Mouse (Mus musculus): Measurements from ENCODE around the gene Mrpl11. TPM values are rescaled to one million over a fixed set of nuclear protein-coding genes. Genes with fewer than 3 reads are reported as not detected.
"Not testable (repeated sequence)": the region's sequence is repeated elsewhere in the genome, so short reads cannot be mapped to it uniquely, and the experiment has no call there.

Gene Mrpl11
- polyA plus RNA-seq, 1 experiment from 2014 or later: 137 TPM

DNA sequence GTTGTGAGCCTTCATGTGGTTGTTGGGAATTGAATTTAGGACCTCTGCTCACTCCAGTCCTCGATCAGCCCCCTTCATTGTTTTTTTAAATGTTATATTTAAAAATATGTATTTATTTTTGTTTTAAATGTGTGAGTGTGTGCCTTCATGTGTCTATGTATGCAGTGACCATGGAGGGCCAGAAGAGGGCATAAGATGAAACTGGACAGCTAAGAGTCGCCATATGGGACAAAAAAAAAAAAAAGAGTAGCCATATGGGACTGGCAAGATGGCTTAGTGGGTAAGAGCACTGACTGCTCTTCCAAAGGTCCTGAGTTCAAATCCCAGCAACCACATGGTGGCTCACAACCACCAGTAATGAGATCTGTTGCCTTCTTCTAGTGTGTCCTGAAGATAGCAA lies 41.7 kb downstream of the Mrpl11 start:
- not testable (repeated sequence) for H3K27ac ChIP-seq (ENCODE audit: low read depth, low read length); H3K9ac ChIP-seq (ENCODE audit: low read depth, low read length); ATAC-seq (ENCODE audit: low FRiP score, low TSS enrichment); H3K4me3 ChIP-seq (ENCODE audit: low read length); H3K4me2 ChIP-seq (replicated peaks; ENCODE audit: low read depth, low read length); H3K36me3 ChIP-seq (ENCODE audit: control insufficient read depth, insufficient read depth, low read length); H3K4me1 ChIP-seq (ENCODE audit: control insufficient read depth, insufficient read depth, low read length); H3K9me3 ChIP-seq (ENCODE audit: control insufficient read depth, low read length); H3K27me3 ChIP-seq (ENCODE audit: control insufficient read depth, insufficient read depth, low read length)
- whole genome bisulfite sequencing: 63% methylated on average over 2 of the region's 2 CpGs

DNA sequence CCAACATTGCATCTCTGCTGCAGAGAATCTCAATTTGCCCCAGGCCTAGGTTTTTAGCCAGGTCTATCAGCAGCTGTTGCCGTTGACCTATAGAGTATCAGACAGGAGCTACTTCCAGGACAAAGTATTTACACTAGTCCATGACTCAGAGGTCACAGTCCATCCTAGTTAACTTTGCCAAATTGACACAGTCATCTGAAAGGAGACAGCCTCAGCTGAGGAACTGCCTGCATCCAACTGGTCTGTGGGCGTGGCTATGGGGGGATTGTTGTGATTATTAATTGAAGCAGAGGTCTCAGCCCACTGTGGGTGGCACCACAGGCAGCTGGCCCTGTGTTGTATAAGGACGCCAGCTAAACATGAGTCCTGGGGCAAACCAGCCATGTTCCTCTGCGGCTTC lies 43.0 kb downstream of the Mrpl11 start:
- no peak overlapping the region for H3K4me2 ChIP-seq (replicated peaks; ENCODE audit: low read depth, low read length)
- H3K4me3 ChIP-seq (ENCODE audit: low read length): no peak overlapping the region
- no peak overlapping the region for H3K27ac ChIP-seq (ENCODE audit: low read depth, low read length)
- no peak for ATAC-seq (ENCODE audit: low FRiP score, low TSS enrichment)
- no peaks in the 10 kb centered on the region for H3K36me3 ChIP-seq (ENCODE audit: control insufficient read depth, insufficient read depth, low read length)
- H3K9ac ChIP-seq (ENCODE audit: low read depth, low read length): no peak overlapping the region
- WGBS: 71% methylated on average over 4 of the region's 4 CpGs
- H3K9me3 ChIP-seq (ENCODE audit: control insufficient read depth, low read length): peaks cover 8% of the 10 kb centered on the region; the same call in 1 of the 2 replicates
- peaks cover 7% of the 10 kb centered on the region; the same call in 1 of the 2 replicates for H3K4me1 ChIP-seq (ENCODE audit: control insufficient read depth, insufficient read depth, low read length)
- no peaks in the 10 kb centered on the region for H3K27me3 ChIP-seq (ENCODE audit: control insufficient read depth, insufficient read depth, low read length)

DNA sequence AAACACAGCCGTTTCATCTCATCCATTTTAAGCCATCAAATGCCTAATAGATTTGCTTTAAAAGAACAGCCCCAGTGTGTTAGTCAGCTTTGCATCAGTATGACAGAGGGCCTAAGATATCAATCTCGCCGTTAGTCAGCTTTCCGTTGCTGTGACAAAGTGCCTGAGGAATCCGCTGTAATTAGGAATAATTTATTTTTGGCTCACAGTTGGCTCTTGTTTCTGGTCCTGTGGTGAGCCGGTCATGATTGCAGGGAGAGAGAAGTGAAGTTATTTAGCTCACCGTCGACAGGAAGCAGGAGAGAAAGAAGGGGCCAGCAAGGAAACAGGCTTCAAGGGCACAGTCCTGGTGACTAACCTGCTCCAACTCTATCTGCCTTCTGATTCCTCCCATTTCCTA lies 51.2 kb downstream of the Mrpl11 start:
- no peaks in the 10 kb centered on the region for H3K36me3 ChIP-seq (ENCODE audit: control insufficient read depth, insufficient read depth, low read length)
- H3K9ac ChIP-seq (ENCODE audit: low read depth, low read length): no peak overlapping the region
- H3K27ac ChIP-seq (ENCODE audit: low read depth, low read length): no peak overlapping the region
- 0 out of 2 replicates have a peak, but pooled peaks cover 2% of the 10 kb centered on the region for H3K27me3 ChIP-seq (ENCODE audit: control insufficient read depth, insufficient read depth, low read length)
- ATAC-seq (ENCODE audit: low FRiP score, low TSS enrichment): no peak
- 59% methylated on average over 8 of the region's 8 CpGs for WGBS
- H3K4me3 ChIP-seq (ENCODE audit: low read length): no peak overlapping the region
- H3K9me3 ChIP-seq (ENCODE audit: control insufficient read depth, low read length): no peaks in the 10 kb centered on the region
- H3K4me1 ChIP-seq (ENCODE audit: control insufficient read depth, insufficient read depth, low read length): peaks cover 8% of the 10 kb centered on the region; the same call in 1 of the 2 replicates
- H3K4me2 ChIP-seq (replicated peaks; ENCODE audit: low read depth, low read length): no peak overlapping the region

DNA sequence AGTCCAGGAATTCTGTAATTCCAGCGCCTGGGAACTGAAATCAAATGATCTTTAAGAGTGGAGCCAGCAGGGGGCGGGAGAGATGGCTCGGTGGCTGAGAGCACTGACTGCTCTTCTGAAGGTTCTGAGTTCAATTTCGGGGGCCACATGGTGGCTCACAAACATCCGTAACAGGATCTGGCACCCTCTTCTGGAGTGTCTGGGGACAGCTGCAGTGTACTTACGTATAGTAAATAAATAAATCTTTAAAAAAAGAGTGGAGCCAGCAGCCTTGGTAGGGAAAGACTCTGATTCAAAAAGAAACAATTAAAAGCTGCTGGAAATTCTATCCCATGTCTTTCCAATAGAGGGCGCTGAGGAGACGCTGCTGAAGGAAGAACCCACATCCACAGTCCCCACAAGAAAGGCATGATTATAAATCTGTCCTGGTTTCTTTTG lies 53.0 kb downstream of the Mrpl11 start:
- ATAC-seq (ENCODE audit: low FRiP score, low TSS enrichment): no peak
- no peak overlapping the region for H3K9ac ChIP-seq (ENCODE audit: low read depth, low read length)

DNA sequence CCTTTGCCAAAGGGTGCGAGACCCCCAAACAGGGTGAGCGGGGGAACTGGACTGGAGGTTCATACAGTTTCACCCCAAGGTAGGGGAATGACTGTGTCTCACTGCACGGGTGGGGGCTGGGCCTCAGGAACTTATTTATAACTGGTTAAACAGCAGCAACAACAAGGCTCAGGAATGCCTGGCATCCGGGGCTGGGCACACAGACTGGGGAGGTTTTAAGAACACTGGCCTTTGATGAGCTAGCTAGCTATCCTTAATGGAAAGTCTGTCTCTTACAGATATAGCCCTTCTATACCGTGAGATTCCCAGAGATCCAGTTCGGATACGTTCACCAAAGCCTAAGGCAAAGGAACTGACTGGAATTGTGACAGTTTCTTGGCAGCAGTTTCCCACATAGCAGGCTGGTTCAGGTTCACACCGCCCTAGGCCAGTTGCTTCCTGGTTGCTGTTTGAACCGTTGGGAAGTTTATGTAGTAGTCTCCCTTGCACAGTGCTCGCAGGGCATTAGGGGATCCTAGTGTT lies 54.3 kb downstream of the Mrpl11 start:
- Histone ChIP-seq H3K27me3 (ENCODE audit: control insufficient read depth, insufficient read depth, low read length) (no peaks in the 10 kb centered on the region), H3K36me3 (ENCODE audit: control insufficient read depth, insufficient read depth, low read length) (no peaks in the 10 kb centered on the region), H3K4me2 (replicated peaks; ENCODE audit: low read depth, low read length) (0 out of 2 replicates have a peak overlapping the region, but pooled peaks have one; percentile 4), H3K4me3 (ENCODE audit: low read length) (no peak overlapping the region), H3K9ac (ENCODE audit: low read depth, low read length) (0 out of 2 replicates have a peak overlapping the region, but pooled peaks have one; percentile 24), H3K4me1 (ENCODE audit: control insufficient read depth, insufficient read depth, low read length) (peaks cover 8% of the 10 kb centered on the region; the same call in 1 of the 2 replicates), H3K27ac (ENCODE audit: low read depth, low read length) (peak overlapping the region; percentile 60; the same call in 1 of the 2 replicates), H3K9me3 (ENCODE audit: control insufficient read depth, low read length) (no peaks in the 10 kb centered on the region)
- 32% methylated on average over 10 of the region's 10 CpGs for WGBS
- peak; percentile 51; the same call in 1 of the 2 replicates for ATAC-seq (ENCODE audit: low FRiP score, low TSS enrichment)

More for the DNA sequence above, 53.0 kb downstream of the Mrpl11 start:
- H3K27me3 ChIP-seq (ENCODE audit: control insufficient read depth, insufficient read depth, low read length): 0 out of 2 replicates have a peak, but pooled peaks cover 2% of the 10 kb centered on the region
- no peak overlapping the region for H3K27ac ChIP-seq (ENCODE audit: low read depth, low read length)
- H3K4me1 ChIP-seq (ENCODE audit: control insufficient read depth, insufficient read depth, low read length): peaks cover 8% of the 10 kb centered on the region; the same call in 1 of the 2 replicates
- WGBS: 20% methylated on average over 8 of the region's 8 CpGs
- no peak overlapping the region for H3K4me2 ChIP-seq (replicated peaks; ENCODE audit: low read depth, low read length)
- no peaks in the 10 kb centered on the region for H3K9me3 ChIP-seq (ENCODE audit: control insufficient read depth, low read length)
- no peaks in the 10 kb centered on the region for H3K36me3 ChIP-seq (ENCODE audit: control insufficient read depth, insufficient read depth, low read length)
- H3K4me3 ChIP-seq (ENCODE audit: low read length): no peak overlapping the region

Other genes starting within 250 kb of the Mrpl11 start
- 69.2 and 79.8 TPM in 2 replicates for gene Rbm4b, start 205.7 kb upstream of the Mrpl11 start, polyA plus RNA-seq (2014; fragmentation: Nextera tagmentation; extraction: Ambion mirVana)
- 64.7 and 69.6 TPM in 2 replicates for gene Rbm4, start 168.2 kb upstream of the Mrpl11 start, polyA plus RNA-seq (2014; fragmentation: Nextera tagmentation; extraction: Ambion mirVana)
- gene Gm21992, start 150.5 kb upstream of the Mrpl11 start, polyA plus RNA-seq (2014; fragmentation: Nextera tagmentation; extraction: Ambion mirVana): 30.6 and 41.2 TPM in 2 replicates
- gene Rbm14, start 150.5 kb upstream of the Mrpl11 start, polyA plus RNA-seq (2014; fragmentation: Nextera tagmentation; extraction: Ambion mirVana): 71.4 and 102 TPM in 2 replicates
- gene Ccs, start 122.8 kb upstream of the Mrpl11 start, polyA plus RNA-seq (2014; fragmentation: Nextera tagmentation; extraction: Ambion mirVana): 53.5 and 57.4 TPM in 2 replicates
- gene Ccdc87, start 122.8 kb upstream of the Mrpl11 start, polyA plus RNA-seq (2014; fragmentation: Nextera tagmentation; extraction: Ambion mirVana): not detected in 2 replicates
- gene Ctsf, start 107.0 kb upstream of the Mrpl11 start, polyA plus RNA-seq (2014; fragmentation: Nextera tagmentation; extraction: Ambion mirVana): 36.2 and 43.6 TPM in 2 replicates
- 12.8 and 13.8 TPM in 2 replicates for gene Actn3, start 84.2 kb upstream of the Mrpl11 start, polyA plus RNA-seq (2014; fragmentation: Nextera tagmentation; extraction: Ambion mirVana)
- 8.3 and 9.4 TPM in 2 replicates for gene Zdhhc24, start 83.5 kb upstream of the Mrpl11 start, polyA plus RNA-seq (2014; fragmentation: Nextera tagmentation; extraction: Ambion mirVana)
- 6.3 and 6.8 TPM in 2 replicates for gene Bbs1, start 55.5 kb upstream of the Mrpl11 start, polyA plus RNA-seq (2014; fragmentation: Nextera tagmentation; extraction: Ambion mirVana)
- 70.1 and 87.4 TPM in 2 replicates for gene Dpp3, start 33.9 kb upstream of the Mrpl11 start, polyA plus RNA-seq (2014; fragmentation: Nextera tagmentation; extraction: Ambion mirVana)
- 1.5 and 3.8 TPM in 2 replicates for gene Peli3, start 19.0 kb upstream of the Mrpl11 start, polyA plus RNA-seq (2014; fragmentation: Nextera tagmentation; extraction: Ambion mirVana)
- gene Npas4, start 28.2 kb downstream of the Mrpl11 start, polyA plus RNA-seq (2014; fragmentation: Nextera tagmentation; extraction: Ambion mirVana): not detected in 2 replicates
- 3.5 and 7.9 TPM in 2 replicates for gene Slc29a2, start 61.7 kb downstream of the Mrpl11 start, polyA plus RNA-seq (2014; fragmentation: Nextera tagmentation; extraction: Ambion mirVana)
- 35.7 and 44.8 TPM in 2 replicates for gene B4gat1, start 76.7 kb downstream of the Mrpl11 start, polyA plus RNA-seq (2014; fragmentation: Nextera tagmentation; extraction: Ambion mirVana)
- 1.2 and 1.5 TPM in 2 replicates for gene AC124502.3, start 76.7 kb downstream of the Mrpl11 start, polyA plus RNA-seq (2014; fragmentation: Nextera tagmentation; extraction: Ambion mirVana)
- gene Brms1, start 79.2 kb downstream of the Mrpl11 start, polyA plus RNA-seq (2014; fragmentation: Nextera tagmentation; extraction: Ambion mirVana): 43.3 and 57.5 TPM in 2 replicates
- gene Rin1, start 88.3 kb downstream of the Mrpl11 start, polyA plus RNA-seq (2014; fragmentation: Nextera tagmentation; extraction: Ambion mirVana): 2.5 and 4.8 TPM in 2 replicates
- gene Cd248, start 105.9 kb downstream of the Mrpl11 start, polyA plus RNA-seq (2014; fragmentation: Nextera tagmentation; extraction: Ambion mirVana): 44.2 and 57.9 TPM in 2 replicates
- 1.2 and 1.7 TPM in 2 replicates for gene Tmem151a, start 123.4 kb downstream of the Mrpl11 start, polyA plus RNA-seq (2014; fragmentation: Nextera tagmentation; extraction: Ambion mirVana)
- gene Yif1a, start 126.4 kb downstream of the Mrpl11 start, polyA plus RNA-seq (2014; fragmentation: Nextera tagmentation; extraction: Ambion mirVana): 114 and 115 TPM in 2 replicates
- 23.1 and 26.5 TPM in 2 replicates for gene Cnih2, start 136.4 kb downstream of the Mrpl11 start, polyA plus RNA-seq (2014; fragmentation: Nextera tagmentation; extraction: Ambion mirVana)
- 273 and 286 TPM in 2 replicates for gene Rab1b, start 144.9 kb downstream of the Mrpl11 start, polyA plus RNA-seq (2014; fragmentation: Nextera tagmentation; extraction: Ambion mirVana)
- gene Klc2, start 156.4 kb downstream of the Mrpl11 start, polyA plus RNA-seq (2014; fragmentation: Nextera tagmentation; extraction: Ambion mirVana): 15.4 and 24.5 TPM in 2 replicates

Data from kidney, embryonic 14.5 days (tissue).